Mouse (Mus musculus) G1E (cell line): Measurements from ENCODE around the gene Hist1h2bj.

Source experiments
- CTCF ChIP-seq: IDR thresholded peaks from 2 replicates; pipeline ENCODE4 v1.5.1; 2012; ENCODE audit warnings: low read depth, low read length, inconsistent platforms, mixed read lengths
- GATA1 ChIP-seq: IDR thresholded peaks from 2 replicates; pipeline ENCODE4 v1.6.1; 2012; ENCODE audit warnings: borderline replicate concordance, low read length, inconsistent platforms, mixed read lengths
- GATA2 ChIP-seq: IDR thresholded peaks from 2 replicates; pipeline ENCODE4 v1.6.1; 2012; ENCODE audit warnings: low read depth, low read length, inconsistent platforms, borderline replicate concordance
- POLR2AphosphoS5 ChIP-seq: IDR thresholded peaks from 2 replicates; pipeline ENCODE4 v1.6.1; 2012; ENCODE audit warnings: low read depth, low read length, inconsistent platforms; ENCODE audit not compliant: insufficient replicate concordance
- TAL1 ChIP-seq: conservative IDR thresholded peaks from 2 replicates; pipeline ENCODE4 v1.6.1; 2012; ENCODE audit warnings: low read depth, low read length, inconsistent platforms, mixed read lengths

- TF ChIP-seq CTCF, result no peak
- TF ChIP-seq GATA1, result no peak
- no peak for TF ChIP-seq TAL1
- TF ChIP-seq POLR2AphosphoS5, result no peak
- no peak for TF ChIP-seq GATA2
Observed at GRCm38 (mm10) chr13:22036986-22037385, 6.0 kb upstream of the Hist1h2bj start.
